Mouse (Mus musculus) CD8-positive naive resting alpha-beta T cell, adult 2 months (primary cell): ENCODE results near the gene Car4.

ENCODE experiments used
- DNase-seq, 2 experiments: peaks; one replicate each; pipeline ENCODE4 v3.0.0; 2022; ENCODE audit warnings: low read depth in 2 of 2, low spot score in 2 of 2

The Car4 gene

GRCm38 (mm10) chr11:84957591-84958270 lies at the start of gene Car4:
Car4 (plus strand) TSS chr11:84957786.
- no peak for DNase-seq

DNA sequence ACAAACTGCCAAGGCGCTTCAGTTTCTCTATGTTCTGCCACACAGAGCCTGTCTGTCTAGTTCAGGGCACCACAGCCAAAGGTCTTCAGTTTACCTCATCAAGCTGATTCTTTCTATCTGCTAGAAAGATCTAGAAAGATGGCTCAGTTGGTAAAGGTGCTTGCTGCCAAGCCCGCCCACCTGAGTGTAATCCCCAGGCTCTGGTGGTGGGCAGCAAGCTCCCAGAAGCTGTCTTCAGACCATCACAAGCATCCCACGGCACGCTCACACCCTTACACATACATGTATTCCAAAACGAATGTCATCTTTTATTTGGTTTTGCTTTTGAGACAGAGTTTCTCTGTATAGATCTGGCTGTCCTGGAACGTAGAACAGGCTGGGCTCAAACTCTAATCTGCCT lies 49.1 kb upstream of the Car4 start:
- no peak for DNase-seq

GRCm38 (mm10) chr11:84910411-84910810 lies 47.2 kb upstream of the Car4 start:
- DNase-seq = no peak

- DNase-seq = peak in 1 of 2 experiments; percentile 13
Observed at GRCm38 (mm10) chr11:84914673-84915072, 42.9 kb upstream of the Car4 start.

GRCm38 (mm10) chr11:84916053-84916702 lies 41.4 kb upstream of the Car4 start, which contains the start of gene Znhit3:
Znhit3 (minus strand) TSS chr11:84916366.
- peak; percentile 74 to 83 for DNase-seq

- DNase-seq = no peak
Observed at GRCm38 (mm10) chr11:84916703-84917300, 40.8 kb upstream of the Car4 start.

DNA sequence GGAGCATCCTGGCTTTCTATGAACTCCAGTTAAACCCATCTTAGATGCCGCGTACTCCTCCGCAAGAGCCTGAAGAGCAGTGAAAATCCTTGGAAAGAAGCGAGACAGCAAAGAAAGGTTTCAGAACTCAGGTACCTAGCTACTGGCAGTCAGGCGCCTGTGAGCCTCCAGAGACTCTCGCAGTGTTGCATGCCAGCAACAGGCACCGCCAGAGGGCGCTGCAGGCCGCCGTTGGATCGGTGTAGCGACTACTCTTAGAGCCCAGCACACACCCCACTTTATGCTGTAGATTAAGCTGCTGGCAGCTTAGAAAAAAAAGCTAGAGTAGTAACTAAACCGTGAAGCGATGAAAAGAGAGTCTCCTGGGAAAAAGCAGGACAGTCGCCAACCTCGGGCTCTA lies 39.2 kb upstream of the Car4 start:
- DNase-seq = peak; percentile 75 to 81

DNA sequence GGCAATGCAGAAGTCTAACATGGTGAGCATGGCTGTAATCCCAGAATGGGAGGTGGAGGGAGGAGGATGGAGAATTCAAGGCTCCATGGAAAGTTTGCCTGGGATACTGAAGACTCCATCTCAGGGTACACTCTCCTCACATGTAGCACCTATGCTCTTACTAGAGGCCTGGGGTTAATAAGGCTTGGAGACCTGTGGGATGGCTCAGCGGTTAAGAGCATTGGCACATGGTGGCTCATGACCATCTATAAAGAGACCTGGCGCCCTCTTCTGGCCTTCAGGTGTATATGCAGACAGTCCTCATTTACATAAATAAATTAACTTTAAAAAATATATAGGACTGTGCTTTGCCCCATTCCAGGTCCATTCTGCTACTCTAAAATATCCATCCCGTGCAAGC lies 38.3 kb upstream of the Car4 start:
- DNase-seq = peak; percentile 25 to 58

DNA sequence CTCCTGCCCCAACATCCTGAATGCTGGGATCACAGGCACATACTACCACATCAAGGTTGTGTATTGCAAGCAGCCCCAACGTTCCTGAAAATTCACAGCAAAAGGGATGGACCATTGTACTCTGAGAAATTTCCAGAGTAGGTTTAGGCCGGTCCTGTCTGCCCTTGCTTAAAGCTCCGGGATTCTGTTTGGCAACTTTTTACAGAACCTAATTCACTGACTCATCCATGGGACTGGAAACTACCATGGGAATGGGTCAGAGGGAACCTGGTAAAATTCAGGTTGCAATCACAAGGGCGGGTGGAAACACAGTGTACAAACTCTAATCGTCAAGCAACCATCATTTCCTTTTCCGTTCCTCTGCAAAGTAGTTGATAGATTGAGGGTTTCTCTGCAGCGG lies 37.6 kb upstream of the Car4 start:
- DNase-seq = no peak

- no peak for DNase-seq
Observed at GRCm38 (mm10) chr11:84920981-84921380, 36.6 kb upstream of the Car4 start.

GRCm38 (mm10) chr11:84932261-84932660 lies 25.3 kb upstream of the Car4 start:
- DNase-seq = no peak

DNA sequence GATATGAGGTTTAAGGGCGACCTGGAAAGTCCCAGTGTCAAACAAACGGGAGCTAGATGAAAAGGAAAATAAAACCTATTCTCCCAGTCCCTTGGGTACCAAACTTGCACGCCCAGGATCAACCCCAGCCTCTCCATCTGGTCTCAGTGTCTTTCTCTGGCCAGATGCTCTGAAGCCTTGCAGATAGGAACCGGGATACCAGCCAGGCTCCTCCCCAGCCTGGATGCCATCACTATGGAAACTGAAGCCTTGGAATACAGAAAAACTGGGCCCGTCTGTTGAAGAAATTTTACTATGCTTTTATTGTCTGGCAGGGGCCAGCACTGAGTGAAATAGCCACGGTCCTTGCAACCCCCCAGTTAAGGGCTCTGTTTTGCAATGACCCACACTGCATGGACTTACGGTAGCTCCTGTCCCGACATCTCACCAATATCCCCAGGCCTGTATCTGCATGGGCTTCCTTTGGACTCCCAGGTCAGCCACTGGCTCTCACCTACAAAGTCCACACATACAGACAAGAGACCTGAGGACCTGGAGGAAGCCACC lies 18.0 kb upstream of the Car4 start:
- no peak for DNase-seq

- no peak for DNase-seq
Observed at GRCm38 (mm10) chr11:84940140-84940539, 17.4 kb upstream of the Car4 start.

DNA sequence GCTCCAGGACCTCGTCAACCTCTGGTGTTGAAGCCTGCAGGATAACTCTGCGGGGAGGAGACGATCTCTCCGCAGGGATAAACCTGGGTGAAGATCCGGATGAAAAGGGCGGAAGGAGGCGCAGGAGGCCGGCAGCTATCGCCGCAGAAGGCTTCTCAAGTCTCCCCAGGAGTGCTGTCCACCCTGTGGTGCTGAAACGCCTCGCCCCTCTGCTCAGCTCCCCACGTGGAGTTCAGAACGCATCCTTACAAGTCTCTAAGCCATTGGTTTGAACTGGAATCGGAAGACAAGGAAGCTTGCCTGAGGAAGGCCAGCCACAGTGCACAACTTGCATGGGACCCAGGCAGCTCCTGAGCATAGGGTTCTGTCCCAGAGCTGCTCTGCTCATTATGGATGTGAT lies 13.6 kb upstream of the Car4 start:
- DNase-seq = no peak

GRCm38 (mm10) chr11:84944639-84945435 lies 12.7 kb upstream of the Car4 start:
- DNase-seq = no peak

DNA sequence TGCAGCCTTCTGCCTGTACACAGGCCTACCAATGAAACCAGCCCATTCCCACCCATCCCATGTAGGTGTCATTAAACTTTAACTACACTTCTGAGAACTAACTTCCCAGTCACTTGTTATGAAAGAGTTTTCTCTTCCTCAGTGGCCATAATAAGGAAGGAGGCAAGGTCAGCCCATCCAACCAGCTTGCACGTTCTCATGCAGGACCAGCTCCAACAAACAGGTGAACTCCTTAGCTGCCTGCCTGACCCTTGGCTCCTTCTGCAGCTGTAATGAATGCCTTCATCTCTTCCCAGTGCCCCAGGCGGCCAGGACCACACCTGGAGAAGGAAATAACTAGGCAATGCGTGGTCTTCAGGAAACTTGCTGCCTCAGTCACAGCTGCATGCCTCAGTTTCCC lies 11.7 kb upstream of the Car4 start:
- DNase-seq = no peak

- DNase-seq = no peak
Observed at GRCm38 (mm10) chr11:84947206-84947605, 10.4 kb upstream of the Car4 start.

DNA sequence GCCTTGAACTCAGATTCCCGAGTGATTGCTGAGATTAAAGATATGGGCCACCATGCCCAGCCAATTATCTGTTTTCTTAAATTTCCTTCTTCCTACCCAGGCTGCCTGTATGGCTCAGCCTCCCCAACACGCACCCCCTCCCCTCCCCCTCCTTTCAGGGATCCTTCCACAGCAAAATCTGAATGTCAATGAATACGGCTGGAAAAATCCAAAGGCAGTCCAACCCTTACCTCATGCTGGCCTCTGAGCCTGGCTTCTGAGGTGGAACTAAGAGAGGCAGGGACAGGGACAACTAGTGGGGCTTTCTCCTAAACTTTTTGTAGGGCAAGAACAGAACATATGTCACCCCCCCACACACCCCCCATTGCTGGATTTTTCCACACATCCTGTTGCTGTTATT lies 9.5 kb upstream of the Car4 start:
- DNase-seq = no peak

DNA sequence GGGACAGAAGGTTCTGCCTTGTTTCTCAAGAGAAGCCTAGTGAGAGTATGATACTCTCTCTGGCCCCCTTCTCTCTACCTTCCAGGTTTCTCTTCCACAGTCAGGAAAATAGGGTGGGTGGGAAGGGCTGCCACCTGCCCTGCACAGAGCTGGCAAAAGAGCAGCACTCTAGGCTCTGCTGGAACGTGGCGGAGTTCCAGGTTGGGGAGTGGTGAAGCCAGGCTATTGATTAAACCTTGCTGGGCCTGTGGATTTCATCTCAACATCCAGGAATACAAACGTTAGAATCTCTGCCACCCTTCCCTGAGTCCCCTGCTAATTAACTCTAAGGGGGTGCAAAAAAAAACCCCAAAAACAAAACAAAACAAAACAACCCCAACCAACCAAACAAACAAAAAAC lies 9.1 kb upstream of the Car4 start:
- no peak for DNase-seq

DNA sequence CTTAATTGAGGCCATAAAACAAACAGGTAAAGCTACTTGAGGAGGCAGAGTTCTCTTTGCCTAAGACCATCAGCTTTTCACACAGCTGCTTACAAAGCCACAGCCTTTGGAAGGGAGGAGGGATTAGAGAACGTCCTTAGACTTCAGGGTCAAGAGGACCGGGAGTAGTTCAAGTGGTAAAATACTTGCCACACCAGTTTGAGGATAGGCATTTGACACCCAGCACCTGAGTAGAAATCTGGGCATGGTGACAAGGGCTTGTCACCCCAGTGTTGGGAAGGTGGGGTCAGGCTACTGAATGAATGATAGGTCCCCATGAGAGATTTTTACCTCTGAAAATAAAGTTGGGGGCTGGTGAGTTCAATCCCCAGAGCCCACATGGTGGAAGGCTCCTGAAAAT lies 5.0 kb upstream of the Car4 start:
- DNase-seq = no peak

DNA sequence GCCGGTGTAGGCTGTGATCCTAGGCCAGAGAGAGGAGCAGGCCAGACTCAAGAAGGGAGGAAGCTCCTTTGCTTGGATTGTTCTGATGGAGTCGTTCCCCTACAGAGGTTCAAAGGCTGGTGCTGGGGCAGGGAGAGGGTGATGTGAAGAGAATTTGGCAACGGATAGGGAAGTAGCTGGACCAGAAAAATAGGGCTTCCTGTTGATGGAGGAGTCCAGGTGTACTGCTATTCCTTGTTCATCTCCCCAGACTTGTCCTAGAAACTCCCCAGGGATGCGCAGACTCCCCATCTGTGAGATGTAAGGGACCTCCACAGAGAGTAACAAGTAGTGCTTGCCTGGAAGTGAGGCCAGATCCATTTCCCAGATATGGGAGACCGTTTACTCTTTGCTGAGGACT lies 1.2 kb upstream of the Car4 start:
- DNase-seq = no peak
